Mouse (Mus musculus) heart, postnatal 0 days (tissue): ENCODE results near the gene Polr3c. TPM values are rescaled to one million over a fixed set of nuclear protein-coding genes. Genes with fewer than 3 reads are reported as not detected.
A peak's percentile ranks its signal among the peaks of the same experiment; 100 is the strongest.

Experiments
- ATAC-seq: fragments of 200-750 bp; cut with Nextera tagmentation; 2 replicates; pipeline ENCODE4 v1.8.0; 2017; ENCODE audit warnings: low read depth, moderate number of reproducible peaks, moderate library complexity; ENCODE audit not compliant: insufficient read depth
- DNase-seq: peaks from one replicate; pipeline ENCODE4 v3.0.0-alpha.2; 2016; ENCODE audit warnings: low spot score
- H3K27ac ChIP-seq: fragments of 300-500 bp; sonication (generic); 2 replicates; pipeline ENCODE4 v1.5.1; 2014; ENCODE audit warnings: low read depth, mild to moderate bottlenecking
- H3K27me3 ChIP-seq: fragments of 300-500 bp; sonication (generic); 2 replicates; pipeline ENCODE4 v1.6.1; 2014; ENCODE audit warnings: low read length, mixed read lengths; ENCODE audit not compliant: control insufficient read depth, insufficient read depth
- H3K36me3 ChIP-seq: fragments of 300-500 bp; sonication (generic); replicated peaks from 2 replicates; pipeline ENCODE4 v1.6.1; 2014; ENCODE audit warnings: low read length, mixed read lengths; ENCODE audit not compliant: control insufficient read depth, insufficient read depth
- H3K4me1 ChIP-seq: fragments of 300-500 bp; sonication (generic); 2 replicates; pipeline ENCODE4 v1.6.1; 2014; ENCODE audit warnings: antibody characterized with exemption; ENCODE audit not compliant: control insufficient read depth, insufficient read depth
- H3K4me2 ChIP-seq: fragments of 300-500 bp; sonication (generic); 2 replicates; pipeline ENCODE4 v1.6.1; 2014; ENCODE audit warnings: low read depth, mild to moderate bottlenecking, low read length, moderate library complexity
- H3K4me3 ChIP-seq: fragments of 300-500 bp; sonication (generic); 2 replicates; pipeline ENCODE4 v1.5.1; 2014; ENCODE audit warnings: low read depth, low read length
- H3K9ac ChIP-seq: fragments of 300-500 bp; sonication (generic); replicated peaks from 2 replicates; pipeline ENCODE4 v1.6.1; 2014; ENCODE audit warnings: low read depth, low read length, mixed read lengths
- H3K9me3 ChIP-seq: fragments of 300-500 bp; sonication (generic); replicated peaks from 2 replicates; pipeline ENCODE4 v1.6.1; 2016; ENCODE audit warnings: low read length; ENCODE audit not compliant: control insufficient read depth
- CTCF ChIP-seq: IDR thresholded peaks from 2 replicates; pipeline ENCODE4 v1.5.1; 2016; ENCODE audit warnings: antibody characterized with exemption, control low read depth, low read depth
- EP300 ChIP-seq: IDR thresholded peaks from 2 replicates; pipeline ENCODE4 v1.6.1; 2016; ENCODE audit warnings: antibody characterized with exemption, low read depth
- WGBS: fragments of 180-500 bp; shearing (Covaris S2); extraction: QIAGEN DNeasy Blood & Tissue Kit; methylation state at CpG from one replicate; pipeline ENCODE4 v1.1.7; 2014; 5-methylcytosine and 5-hydroxymethylcytosine counted together
- polyA plus RNA-seq: library from polyadenylated mRNA; unstranded; fragments of >200 nt; fragmentation: Nextera tagmentation; extraction: Ambion mirVana; gene quantifications from 2 replicates; pipeline ENCODE4 v1.2.1, GENCODE M21; 2015
- total RNA-seq: library from RNA; depleted of rRNA; stranded (reverse); fragments of >200 nt; gene quantifications from 2 replicates; pipeline ENCODE4 v1.2.3, GENCODE M21; 2014; ENCODE audit warnings: low replicate concordance; rRNA removed

The Polr3c gene
- total and polyA plus RNA-seq, 2 experiments from 2014 or later: 23.0 to 25.4 TPM

DNA sequence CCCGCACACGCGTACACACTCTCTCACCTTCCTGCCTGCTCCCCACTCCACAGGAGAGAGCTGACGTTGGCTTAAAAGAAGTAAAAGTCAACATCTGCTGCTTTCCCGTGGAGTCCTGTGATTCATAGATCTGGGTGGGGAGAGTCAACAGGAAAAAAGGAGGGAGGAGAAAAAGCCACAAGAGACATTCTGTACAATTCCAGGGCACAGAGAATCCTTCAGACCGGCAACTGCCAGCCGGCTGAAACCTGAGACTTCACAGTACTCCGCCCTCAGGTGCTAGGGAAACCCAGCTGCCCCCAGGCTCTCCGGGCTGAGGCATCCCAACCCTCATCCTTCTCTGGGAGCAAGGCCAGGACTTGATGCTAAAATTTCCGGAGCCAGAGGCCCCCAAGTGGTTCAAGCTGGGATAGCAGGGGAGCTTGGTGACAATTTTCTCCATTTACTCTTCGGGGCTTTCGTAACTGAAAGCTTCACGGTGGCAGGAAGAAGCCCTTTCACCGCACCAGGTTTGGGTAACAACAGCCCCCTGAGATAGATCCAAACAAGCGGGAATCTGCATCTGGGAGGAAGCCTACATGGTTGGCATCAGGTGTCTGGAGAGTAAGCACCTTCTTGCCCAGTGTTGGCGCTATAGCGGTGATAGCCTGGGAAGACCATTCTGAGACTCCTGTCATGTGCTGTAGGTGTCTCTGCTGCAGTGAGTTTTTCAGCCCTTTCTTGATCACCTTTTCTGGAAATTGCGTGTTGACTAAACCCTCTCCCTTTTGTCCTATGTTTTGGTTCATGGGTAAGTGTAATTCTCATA, 63.8 kb downstream of the Polr3c start:
- DNase-seq (peak; percentile 81), ATAC-seq (peak; percentile 75)
- Histone ChIP-seq H3K27me3 (no peaks in the 10 kb centered on the region), H3K4me2 (peak overlapping the region; percentile 52), H3K9ac (no peak overlapping the region), H3K27ac (no peak overlapping the region), H3K4me3 (peak overlapping the region; percentile 18; the same call in 1 of the 2 replicates), H3K36me3 (no peaks in the 10 kb centered on the region), H3K4me1 (no peaks in the 10 kb centered on the region), H3K9me3 (no peaks in the 10 kb centered on the region)
- no peak for TF ChIP-seq EP300
- TF ChIP-seq CTCF: peak; percentile 73
- 4% methylated on average over 18 of the region's 18 CpGs for WGBS

DNA sequence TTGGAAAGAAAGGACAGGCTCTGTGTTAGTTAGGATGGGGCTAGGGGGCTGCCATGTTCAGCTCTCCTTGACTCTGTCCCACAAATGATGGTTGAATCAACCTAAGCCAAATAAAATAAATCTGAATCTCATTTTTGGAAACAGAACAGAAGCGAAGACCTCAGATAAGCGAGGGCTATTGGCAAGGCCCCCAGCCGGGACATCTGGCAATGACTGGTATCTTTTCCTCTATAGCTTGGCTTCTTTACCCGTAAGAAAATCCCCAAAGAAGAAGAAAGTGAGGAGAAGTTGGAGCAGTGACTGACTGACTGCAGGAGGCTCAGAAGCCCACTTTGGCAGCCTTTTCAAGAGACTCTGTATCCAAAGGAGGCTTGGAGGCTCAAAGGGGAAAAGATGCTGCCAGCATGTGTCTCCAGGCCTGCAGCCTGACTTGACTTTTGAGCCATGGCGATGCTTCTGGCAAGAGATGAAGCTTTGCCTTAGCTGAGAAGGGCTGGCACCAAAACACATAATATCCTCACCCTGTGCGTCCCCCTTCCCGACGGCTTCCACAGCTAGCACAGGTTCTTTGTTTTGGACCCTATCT, 64.6 kb downstream of the Polr3c start:
- H3K4me2 ChIP-seq: no peak overlapping the region
- no peak for DNase-seq

More for the DNA sequence above, 64.6 kb downstream of the Polr3c start:
- Histone ChIP-seq H3K4me1 (no peaks in the 10 kb centered on the region), H3K9ac (no peak overlapping the region), H3K27ac (no peak overlapping the region), H3K36me3 (no peaks in the 10 kb centered on the region), H3K27me3 (no peaks in the 10 kb centered on the region), H3K4me3 (no peak overlapping the region), H3K9me3 (no peaks in the 10 kb centered on the region)
- TF ChIP-seq CTCF: no peak
- no peak for TF ChIP-seq EP300
- WGBS: 50% methylated on average over 8 of the region's 8 CpGs
- ATAC-seq: no peak

Other genes with a start within 250 kb of the Polr3c start
- gene Hfe2, start 202.5 kb downstream of the Polr3c start, total RNA-seq: 68.1 and 81.3 TPM in 2 replicates
- gene Hfe2, start 202.5 kb downstream of the Polr3c start, polyA plus RNA-seq: 24.7 and 25.9 TPM in 2 replicates
- gene Txnip, start 169.7 kb downstream of the Polr3c start, total RNA-seq: 1,058 and 1,196 TPM in 2 replicates
- 332 and 600 TPM in 2 replicates for gene Txnip, start 169.7 kb downstream of the Polr3c start, polyA plus RNA-seq
- gene Gm16253, start 150.6 kb downstream of the Polr3c start, total RNA-seq: not detected in 2 replicates
- 1.1 and 1.2 TPM in 2 replicates for gene Gm16253, start 150.6 kb downstream of the Polr3c start, polyA plus RNA-seq
- gene Polr3gl, start 133.4 kb downstream of the Polr3c start, total RNA-seq: 10.3 and 13.1 TPM in 2 replicates
- 37.1 and 38.7 TPM in 2 replicates for gene Polr3gl, start 133.4 kb downstream of the Polr3c start, polyA plus RNA-seq
- 1.2 and 5.3 TPM in 2 replicates for gene Ankrd34a, start 131.0 kb downstream of the Polr3c start, total RNA-seq
- gene Ankrd34a, start 131.0 kb downstream of the Polr3c start, polyA plus RNA-seq: 6.0 and 6.8 TPM in 2 replicates
- gene Lix1l, start 126.5 kb downstream of the Polr3c start, total RNA-seq: 33.1 and 50.6 TPM in 2 replicates
- 3.6 and 5.1 TPM in 2 replicates for gene Lix1l, start 126.5 kb downstream of the Polr3c start, polyA plus RNA-seq
- gene Rbm8a, start 97.7 kb downstream of the Polr3c start, total RNA-seq: 7.5 and 9.2 TPM in 2 replicates
- 64.7 and 65.4 TPM in 2 replicates for gene Rbm8a, start 97.7 kb downstream of the Polr3c start, polyA plus RNA-seq
- gene Pex11b, start 92.3 kb downstream of the Polr3c start, total RNA-seq: 46.6 and 50.7 TPM in 2 replicates
- 41.7 and 43.7 TPM in 2 replicates for gene Pex11b, start 92.3 kb downstream of the Polr3c start, polyA plus RNA-seq
- not detected in 2 replicates for gene Gm42957, start 92.2 kb downstream of the Polr3c start, total RNA-seq
- not detected in 2 replicates for gene Gm42957, start 92.2 kb downstream of the Polr3c start, polyA plus RNA-seq
- gene Itga10, start 82.0 kb downstream of the Polr3c start, total RNA-seq: 0.46 and 4.2 TPM in 2 replicates
- gene Itga10, start 82.0 kb downstream of the Polr3c start, polyA plus RNA-seq: 0.37 and 0.45 TPM in 2 replicates
- gene Ankrd35, start 57.5 kb downstream of the Polr3c start, total RNA-seq: 0.39 and 0.88 TPM in 2 replicates
- 0.31 and 0.32 TPM in 2 replicates for gene Ankrd35, start 57.5 kb downstream of the Polr3c start, polyA plus RNA-seq
- gene Pias3, start 31.2 kb downstream of the Polr3c start, total RNA-seq: 13.8 and 17.4 TPM in 2 replicates
- gene Pias3, start 31.2 kb downstream of the Polr3c start, polyA plus RNA-seq: 19.3 and 22.5 TPM in 2 replicates
- 2.5 and 9.9 TPM in 2 replicates for gene Nudt17, start 19.1 kb downstream of the Polr3c start, total RNA-seq
- 6.9 and 7.9 TPM in 2 replicates for gene Nudt17, start 19.1 kb downstream of the Polr3c start, polyA plus RNA-seq
- 27.0 and 35.6 TPM in 2 replicates for gene Rnf115, start within 50 bp of the Polr3c start, total RNA-seq
- 29.0 and 30.0 TPM in 2 replicates for gene Rnf115, start within 50 bp of the Polr3c start, polyA plus RNA-seq
- 0.50 TPM in 1 of 2 replicates, not detected in the other for gene Pdzk1, start 101.7 kb upstream of the Polr3c start, total RNA-seq
- gene Pdzk1, start 101.7 kb upstream of the Polr3c start, polyA plus RNA-seq: 0.11 and 0.12 TPM in 2 replicates
- not detected in 2 replicates for gene Cd160, start 101.7 kb upstream of the Polr3c start, total RNA-seq
- not detected in 2 replicates for gene Cd160, start 101.7 kb upstream of the Polr3c start, polyA plus RNA-seq
- 67.6 and 87.1 TPM in 2 replicates for gene Gja5, start 177.1 kb upstream of the Polr3c start, total RNA-seq
- 67.5 and 69.2 TPM in 2 replicates for gene Gja5, start 177.1 kb upstream of the Polr3c start, polyA plus RNA-seq
- gene Gpr89, start 177.7 kb upstream of the Polr3c start, total RNA-seq: 16.0 and 30.0 TPM in 2 replicates
- gene Gpr89, start 177.7 kb upstream of the Polr3c start, polyA plus RNA-seq: 21.4 and 21.7 TPM in 2 replicates
- gene Gja8, start 198.4 kb upstream of the Polr3c start, total RNA-seq: not detected in 2 replicates
- not detected in 2 replicates for gene Gja8, start 198.4 kb upstream of the Polr3c start, polyA plus RNA-seq